Mouse (Mus musculus) heart, embryonic 15.5 days (tissue): ENCODE measurements around the gene Tmem100. TPM values are rescaled to one million over a fixed set of nuclear protein-coding genes. Genes with fewer than 3 reads are reported as not detected.

Experiments
- ATAC-seq: fragments of 200-750 bp; cut with Nextera tagmentation; replicated peaks from 2 replicates; pipeline ENCODE4 v1.8.0; 2017; ENCODE audit warnings: low read depth, moderate TSS enrichment; ENCODE audit not compliant: insufficient number of reproducible peaks, insufficient read depth, low FRiP score
- H3K27ac ChIP-seq: fragments of 300-500 bp; sonication (generic); 2 replicates; pipeline ENCODE4 v1.5.1; 2015; ENCODE audit warnings: mild to moderate bottlenecking, inconsistent platforms
- H3K27me3 ChIP-seq: fragments of 300-500 bp; sonication (generic); 2 replicates; pipeline ENCODE4 v1.6.1; 2015; ENCODE audit warnings: inconsistent platforms
- H3K36me3 ChIP-seq: fragments of 300-500 bp; sonication (generic); 2 replicates; pipeline ENCODE4 v1.6.1; 2015; ENCODE audit warnings: mild to moderate bottlenecking, inconsistent platforms
- H3K4me1 ChIP-seq: fragments of 300-500 bp; sonication (generic); replicated peaks from 2 replicates; pipeline ENCODE4 v1.6.1; 2015; ENCODE audit warnings: inconsistent platforms
- H3K4me2 ChIP-seq: fragments of 300-500 bp; sonication (generic); 2 replicates; pipeline ENCODE4 v1.6.1; 2015; ENCODE audit warnings: inconsistent platforms, mild to moderate bottlenecking, moderate library complexity
- H3K4me3 ChIP-seq: fragments of 300-500 bp; sonication (generic); 2 replicates; pipeline ENCODE4 v1.5.1; 2015; ENCODE audit warnings: mild to moderate bottlenecking, inconsistent platforms
- H3K9ac ChIP-seq: fragments of 300-500 bp; sonication (generic); 2 replicates; pipeline ENCODE4 v1.6.1; 2015; ENCODE audit warnings: mild to moderate bottlenecking, inconsistent platforms
- H3K9me3 ChIP-seq: fragments of 300-500 bp; sonication (generic); replicated peaks from 2 replicates; pipeline ENCODE4 v1.6.1; 2016; ENCODE audit warnings: inconsistent platforms
- WGBS: fragments of 180-500 bp; shearing (Covaris S2); methylation state at CpG from one replicate; pipeline ENCODE4 v1.1.7; 2015; ENCODE audit warnings: mixed read lengths; 5-methylcytosine and 5-hydroxymethylcytosine counted together
- polyA plus RNA-seq: library from polyadenylated mRNA; unstranded; fragments of >200 nt; fragmentation: Nextera tagmentation; extraction: Ambion mirVana; gene quantifications from 2 replicates; pipeline ENCODE4 v1.2.1, GENCODE M21; 2015

The Tmem100 gene
- polyA plus RNA-seq, 1 experiment from 2014 or later = 14.1 TPM

DNA sequence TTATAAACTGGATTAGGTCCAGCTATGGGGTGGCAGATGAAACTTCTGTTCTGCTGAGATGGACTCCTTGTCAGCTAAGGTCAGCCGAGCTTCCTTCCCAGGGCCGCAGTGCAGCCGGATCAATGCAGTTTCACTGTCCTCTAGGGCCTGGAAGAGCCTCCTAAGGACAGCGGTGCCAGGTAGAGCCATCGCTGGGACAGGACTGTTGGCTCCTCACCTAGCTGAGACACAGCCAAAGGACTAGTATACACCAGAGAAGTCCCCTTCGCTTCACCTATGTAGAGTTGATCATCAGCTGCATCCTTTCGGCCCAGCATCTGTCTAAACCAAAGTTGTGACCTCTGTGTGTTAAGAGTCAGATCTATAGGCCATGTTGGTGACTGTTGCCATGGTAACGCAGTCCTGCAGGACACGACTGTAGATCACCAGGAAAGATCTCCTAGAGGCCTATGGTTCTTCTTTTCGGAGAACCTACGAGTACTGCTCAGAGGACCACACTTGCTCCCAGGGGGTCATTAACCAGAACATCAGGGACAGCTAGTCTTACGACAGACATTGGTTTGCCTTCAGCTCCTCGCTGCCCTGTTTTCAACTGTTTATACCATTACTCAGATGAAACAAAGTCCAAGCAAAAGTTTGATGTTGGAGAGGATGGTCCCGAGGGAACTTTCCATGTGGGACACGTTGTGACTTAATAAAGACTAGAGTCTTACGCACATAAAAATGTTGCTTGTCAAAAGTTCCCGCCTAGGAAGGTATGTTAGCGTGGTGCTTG, 31.0 kb upstream of the Tmem100 start:
- no peaks in the 10 kb centered on the region for H3K9me3 ChIP-seq
- no peak overlapping the region for H3K9ac ChIP-seq
- ATAC-seq = no peak
- no peak overlapping the region for H3K4me2 ChIP-seq
- H3K27me3 ChIP-seq = no peaks in the 10 kb centered on the region
- H3K36me3 ChIP-seq = no peaks in the 10 kb centered on the region
- WGBS = 92% methylated on average over 18 of the region's 18 CpGs
- H3K4me1 ChIP-seq = peaks cover 16% of the 10 kb centered on the region
- no peak overlapping the region for H3K4me3 ChIP-seq
- H3K27ac ChIP-seq = no peak overlapping the region

DNA sequence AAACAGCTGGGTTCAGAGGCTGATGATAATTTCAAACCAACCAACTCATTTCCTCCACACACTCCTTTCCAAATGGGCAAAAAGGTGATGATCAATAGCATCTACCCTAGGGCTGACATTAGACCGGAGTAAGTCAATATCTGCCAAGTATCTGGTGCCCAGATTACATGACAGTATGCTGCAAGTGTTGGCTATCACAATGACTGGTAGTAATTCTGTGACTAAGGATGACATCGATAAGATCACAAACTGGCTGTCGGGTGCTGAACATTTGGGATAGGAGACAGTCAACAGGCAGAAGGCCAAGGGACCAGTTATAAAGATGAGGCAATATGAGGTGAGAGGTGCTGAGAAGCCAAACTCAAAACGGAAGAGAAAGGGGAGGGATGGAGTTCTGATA, 29.5 kb upstream of the Tmem100 start:
- Histone ChIP-seq H3K27ac (no peak overlapping the region), H3K4me2 (no peak overlapping the region), H3K36me3 (no peaks in the 10 kb centered on the region), H3K4me3 (no peak overlapping the region), H3K9ac (no peak overlapping the region), H3K9me3 (no peaks in the 10 kb centered on the region), H3K27me3 (no peaks in the 10 kb centered on the region), H3K4me1 (peaks cover 10% of the 10 kb centered on the region)
- ATAC-seq = no peak
- 85% methylated on average over 4 of the region's 4 CpGs for WGBS

DNA sequence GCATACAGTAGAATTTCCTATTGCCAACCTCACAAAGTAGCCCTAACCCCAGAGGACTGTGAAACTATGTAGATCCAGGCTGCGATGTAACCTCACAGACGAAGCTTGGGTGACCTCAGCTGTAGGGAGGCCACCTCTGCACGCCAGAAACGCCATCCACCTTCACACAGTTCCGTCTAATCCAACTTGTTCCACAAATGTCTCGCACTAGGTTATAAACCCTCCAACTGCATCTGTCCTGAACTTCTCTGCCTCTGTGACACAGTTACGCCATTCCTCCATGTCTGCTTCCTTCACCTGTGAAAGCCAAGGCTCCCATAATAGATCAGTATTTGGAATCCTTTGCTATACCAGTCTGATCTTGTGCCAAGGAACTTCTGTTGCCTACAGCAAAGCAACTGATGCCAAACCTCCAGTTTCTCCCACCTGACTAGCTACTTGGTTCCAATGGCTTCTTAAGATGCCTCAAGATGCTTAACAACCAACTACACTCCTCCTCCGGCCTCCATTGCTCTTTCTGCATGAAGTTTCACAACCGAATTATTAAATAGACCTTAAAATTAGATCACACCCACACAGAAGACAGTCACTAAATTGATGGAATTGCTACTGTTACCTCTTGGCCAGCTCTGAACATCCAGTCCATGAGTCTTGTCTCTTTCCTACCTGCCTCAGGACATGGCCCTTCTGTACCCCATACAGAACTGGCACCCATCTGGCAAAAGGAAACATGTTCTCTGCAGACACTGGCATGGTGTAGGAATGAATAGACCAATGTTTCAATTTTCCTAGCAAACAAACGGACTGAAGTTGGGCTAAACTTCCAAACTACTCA, 28.5 kb upstream of the Tmem100 start:
- Histone ChIP-seq H3K36me3 (no peaks in the 10 kb centered on the region), H3K4me3 (peak overlapping the region; percentile 61), H3K27ac (no peak overlapping the region), H3K4me2 (peak overlapping the region; percentile 83), H3K27me3 (no peaks in the 10 kb centered on the region), H3K9me3 (no peaks in the 10 kb centered on the region), H3K4me1 (peaks cover 10% of the 10 kb centered on the region), H3K9ac (no peak overlapping the region)
- WGBS = 87% methylated on average over 10 of the region's 10 CpGs
- no peak for ATAC-seq

DNA sequence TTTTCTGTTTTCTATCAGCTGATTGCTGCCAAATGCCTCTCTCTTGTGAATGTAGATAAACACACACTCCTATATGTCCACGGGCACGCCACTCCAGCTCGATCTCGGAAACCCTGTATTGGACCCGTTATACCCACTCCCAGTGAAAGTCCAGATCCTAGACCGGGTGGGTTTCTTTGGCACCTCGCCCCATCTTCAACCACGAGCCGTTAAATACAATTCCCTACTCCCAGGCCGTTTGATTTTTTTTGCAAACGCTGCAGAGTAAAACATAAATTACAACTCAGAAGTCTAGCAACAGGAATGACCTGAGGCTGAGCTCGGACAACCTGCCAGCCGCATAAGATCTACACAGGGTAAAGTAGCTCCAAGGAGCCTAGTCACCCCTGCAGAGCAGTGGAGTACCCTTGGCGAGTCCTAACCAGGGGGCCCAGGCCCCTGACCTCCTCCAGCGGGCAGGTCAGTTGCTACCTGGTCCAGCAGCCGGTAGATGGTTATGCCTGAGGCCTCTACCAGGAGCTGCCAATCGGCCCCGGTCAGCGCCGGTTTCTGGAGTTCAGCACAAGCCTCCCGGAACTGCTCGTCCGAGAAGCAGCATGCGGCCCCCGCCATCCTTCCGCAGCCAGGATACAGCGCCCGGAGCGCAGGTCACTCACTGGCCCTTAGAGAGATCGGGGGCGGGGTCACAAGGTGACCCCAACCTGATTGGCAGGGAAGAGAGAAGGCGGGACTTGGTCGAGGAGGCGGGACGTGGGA, 27.7 kb upstream of the Tmem100 start, which contains the start of gene Pctp:
Gene Pctp (minus strand): TSS at position 664 of the 756 bp plus-strand sequence.
- no peaks in the 10 kb centered on the region for H3K27me3 ChIP-seq
- peaks cover 10% of the 10 kb centered on the region for H3K4me1 ChIP-seq
- H3K9ac ChIP-seq = peak within 1 kb of the TSS; percentile 65
- H3K4me3 ChIP-seq = peak within 1 kb of the TSS; percentile 61
- no peaks in the 10 kb centered on the region for H3K9me3 ChIP-seq
- ATAC-seq = peak; percentile 95
- 10% methylated on average over 35 of the region's 35 CpGs for WGBS
- H3K27ac ChIP-seq = peak within 1 kb of the TSS; percentile 58; the same call in 1 of the 2 replicates
- no peaks in the 10 kb centered on the region for H3K36me3 ChIP-seq
- H3K4me2 ChIP-seq = peak within 1 kb of the TSS; percentile 83

- Histone ChIP-seq H3K9ac (peak overlapping the region; percentile 40; the same call in 1 of the 2 replicates), H3K9me3 (no peaks in the 10 kb centered on the region)
Observed at GRCm38 (mm10) chr11:90002987-90003348, 27.2 kb upstream of the Tmem100 start.

GRCm38 (mm10) chr11:90003386-90003785, 26.8 kb upstream of the Tmem100 start:
- 89% methylated on average over 4 of the region's 4 CpGs for WGBS
- no peak for ATAC-seq
- H3K4me2 ChIP-seq = peak overlapping the region; percentile 83

More at GRCm38 (mm10) chr11:90002987-90003348, 27.2 kb upstream of the Tmem100 start:
- Histone ChIP-seq H3K27me3 (no peaks in the 10 kb centered on the region), H3K36me3 (no peaks in the 10 kb centered on the region), H3K4me3 (peak overlapping the region; percentile 61), H3K4me2 (peak overlapping the region; percentile 83), H3K27ac (no peak overlapping the region), H3K4me1 (peaks cover 10% of the 10 kb centered on the region)
- no peak for ATAC-seq
- WGBS = 12% methylated on average over 8 of the region's 8 CpGs

DNA sequence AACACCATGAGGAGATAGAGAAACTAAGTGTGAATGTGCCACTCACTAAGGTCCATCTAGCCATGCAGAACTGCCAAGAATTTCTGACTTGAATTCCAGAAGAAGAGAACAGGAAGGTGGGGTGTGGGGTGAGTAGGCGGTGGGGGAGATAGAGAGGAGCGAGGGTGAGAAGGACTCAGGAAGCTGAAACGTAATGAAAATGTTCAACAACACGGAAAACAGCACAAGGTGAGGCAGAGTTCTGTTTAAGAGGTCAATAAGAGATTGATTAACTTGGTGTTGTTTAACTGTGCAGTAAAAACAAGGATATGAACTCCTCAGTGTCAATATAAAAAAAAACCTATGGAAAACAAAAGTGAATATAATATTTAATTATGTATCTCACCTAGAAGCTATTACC, 24.0 kb upstream of the Tmem100 start:
- no peak overlapping the region for H3K27ac ChIP-seq
- H3K9me3 ChIP-seq = no peaks in the 10 kb centered on the region
- H3K4me3 ChIP-seq = no peak overlapping the region
- ATAC-seq = no peak
- H3K4me1 ChIP-seq = peaks cover 10% of the 10 kb centered on the region
- no peak overlapping the region for H3K9ac ChIP-seq
- H3K4me2 ChIP-seq = no peak overlapping the region
- no peaks in the 10 kb centered on the region for H3K27me3 ChIP-seq
- H3K36me3 ChIP-seq = no peaks in the 10 kb centered on the region
- 43% methylated on average over 4 of the region's 4 CpGs for WGBS

More at GRCm38 (mm10) chr11:90003386-90003785, 26.8 kb upstream of the Tmem100 start:
- Histone ChIP-seq H3K4me3 (no peak overlapping the region), H3K27ac (no peak overlapping the region), H3K27me3 (no peaks in the 10 kb centered on the region), H3K4me1 (peaks cover 10% of the 10 kb centered on the region), H3K36me3 (no peaks in the 10 kb centered on the region), H3K9me3 (no peaks in the 10 kb centered on the region), H3K9ac (no peak overlapping the region)

DNA sequence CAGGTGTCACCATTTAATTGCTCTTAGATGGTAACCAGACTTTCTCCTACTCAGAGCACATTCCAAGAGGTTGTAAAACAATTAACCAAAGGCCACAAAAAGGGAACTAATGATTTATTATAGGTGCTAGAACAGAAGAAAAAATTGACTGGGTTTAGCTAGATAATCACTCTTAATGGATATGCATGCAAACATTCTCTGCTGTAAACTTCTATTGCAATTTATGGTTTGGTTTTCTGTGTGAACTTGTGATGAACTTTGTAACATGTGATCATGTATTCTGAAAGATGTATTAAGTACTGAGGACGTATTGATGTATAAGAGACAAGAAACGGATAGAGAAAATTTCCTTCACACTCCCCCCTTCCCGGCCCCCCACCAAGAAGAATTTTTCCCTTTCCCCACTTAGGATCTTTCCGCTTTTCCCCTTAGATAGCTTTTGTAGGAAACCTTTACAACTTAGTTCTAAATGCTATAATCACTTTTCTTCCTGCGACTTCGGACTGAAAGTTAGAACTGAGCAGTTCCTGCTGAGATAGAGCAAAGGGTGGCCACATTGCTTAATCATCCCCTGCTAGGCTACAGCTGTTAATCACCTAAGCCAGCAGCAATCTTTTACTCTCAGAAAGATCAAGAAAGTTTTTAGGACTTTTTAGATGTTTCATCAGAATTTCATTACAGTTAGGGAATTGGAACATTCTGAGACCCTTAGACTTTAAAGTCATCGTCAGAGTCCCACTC, 22.2 kb upstream of the Tmem100 start:
- WGBS = 35% methylated on average over 7 of the region's 7 CpGs
- H3K9ac ChIP-seq = no peak overlapping the region
- H3K4me3 ChIP-seq = no peak overlapping the region
- no peak overlapping the region for H3K27ac ChIP-seq
- H3K9me3 ChIP-seq = no peaks in the 10 kb centered on the region
- H3K4me1 ChIP-seq = 0 out of 2 replicates have a peak, but pooled peaks cover 1% of the 10 kb centered on the region
- H3K36me3 ChIP-seq = no peaks in the 10 kb centered on the region
- ATAC-seq = no peak
- no peaks in the 10 kb centered on the region for H3K27me3 ChIP-seq
- H3K4me2 ChIP-seq = no peak overlapping the region

DNA sequence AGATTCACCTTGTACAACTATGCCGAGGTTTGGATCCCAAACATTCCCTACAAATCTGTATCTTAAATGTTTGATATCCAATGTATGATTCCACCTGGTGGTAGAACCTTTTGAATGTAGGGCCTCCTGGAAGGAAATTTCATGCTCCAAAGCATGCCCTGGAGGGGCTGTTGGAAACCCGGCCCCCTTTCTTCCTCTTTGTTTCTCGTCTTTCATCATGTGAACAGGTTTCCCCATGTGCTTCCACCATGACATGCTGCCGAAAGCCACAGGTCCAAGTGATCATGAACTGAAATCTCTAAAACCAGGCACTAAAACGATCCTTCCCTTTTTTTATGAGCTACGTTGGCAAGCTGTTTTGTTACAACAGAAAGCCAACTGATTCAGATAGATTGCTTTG, 16.5 kb upstream of the Tmem100 start:
- Histone ChIP-seq H3K4me2 (no peak overlapping the region), H3K4me1 (no peaks in the 10 kb centered on the region), H3K27me3 (peaks cover 2% of the 10 kb centered on the region; the same call in 1 of the 2 replicates), H3K9me3 (no peaks in the 10 kb centered on the region), H3K4me3 (no peak overlapping the region), H3K27ac (no peak overlapping the region), H3K9ac (no peak overlapping the region), H3K36me3 (no peaks in the 10 kb centered on the region)
- WGBS = 84% methylated on average over 6 of the region's 6 CpGs
- no peak for ATAC-seq

DNA sequence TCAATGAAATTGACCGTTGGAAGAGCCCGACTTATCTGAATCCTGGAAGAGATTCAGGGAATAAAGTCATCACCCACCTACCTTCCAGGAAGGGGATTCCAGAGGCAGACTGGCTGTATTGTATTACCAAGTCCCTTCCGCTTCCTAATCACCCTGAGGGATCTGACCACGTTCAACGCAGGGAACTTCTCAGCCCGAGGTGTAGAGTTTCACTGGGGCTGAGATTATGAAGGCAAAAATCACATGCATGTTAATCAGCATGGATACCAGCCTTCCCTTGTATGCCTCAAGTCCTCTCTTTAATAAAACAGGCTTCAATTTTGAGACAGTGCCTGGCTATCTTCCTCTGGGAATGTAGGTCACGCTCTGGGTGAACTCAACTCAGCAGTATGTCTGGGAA, 14.9 kb upstream of the Tmem100 start:
- H3K27ac ChIP-seq = no peak overlapping the region
- H3K27me3 ChIP-seq = peaks cover 3% of the 10 kb centered on the region; the same call in 1 of the 2 replicates
- no peaks in the 10 kb centered on the region for H3K9me3 ChIP-seq
- H3K9ac ChIP-seq = no peak overlapping the region
- H3K36me3 ChIP-seq = no peaks in the 10 kb centered on the region
- H3K4me3 ChIP-seq = no peak overlapping the region
- H3K4me2 ChIP-seq = no peak overlapping the region
- 54% methylated on average over 7 of the region's 7 CpGs for WGBS
- no peaks in the 10 kb centered on the region for H3K4me1 ChIP-seq
- ATAC-seq = no peak
